Mouse (Mus musculus): ENCODE results near the gene Galnt14. TPM values are rescaled to one million over a fixed set of nuclear protein-coding genes. Genes with fewer than 3 reads are reported as not detected.

Galnt14 gene
- polyA plus RNA-seq, 1 experiment from 2014 or later = not detected

DNA sequence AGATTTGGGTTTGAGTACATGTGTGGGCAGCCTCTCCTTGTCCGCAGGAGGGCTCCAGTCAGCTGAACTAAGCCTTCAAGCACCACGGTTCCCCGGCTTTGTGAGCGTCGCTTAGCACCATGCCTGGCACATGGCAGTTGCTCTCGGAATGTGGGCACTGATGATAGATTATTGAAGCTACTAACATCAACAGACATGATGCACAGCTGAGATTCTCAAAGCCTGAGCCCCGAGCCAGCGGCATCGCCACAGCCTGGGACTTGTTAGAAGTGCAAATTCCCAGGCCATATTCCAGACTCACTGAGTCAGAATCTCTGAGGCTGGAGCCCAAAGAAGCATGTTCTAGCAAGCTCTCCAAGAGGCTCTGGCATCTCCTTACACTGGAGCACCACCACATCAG is 168.3 kb downstream of the Galnt14 start:
- no peak overlapping the region for H3K9ac ChIP-seq (ENCODE audit: low read depth, low read length)
- no peaks in the 10 kb centered on the region for H3K9me3 ChIP-seq (replicated peaks; ENCODE audit: control insufficient read depth, low read length)
- H3K27me3 ChIP-seq (ENCODE audit: control insufficient read depth, insufficient read depth, low read depth, low read length) = no peaks in the 10 kb centered on the region
- no peaks in the 10 kb centered on the region for H3K36me3 ChIP-seq (ENCODE audit: control insufficient read depth, insufficient read depth)
- WGBS (ENCODE audit: insufficient replicate concordance) = 74% methylated on average over 9 of the region's 9 CpGs
- H3K4me2 ChIP-seq (ENCODE audit: low read depth, low read length) = no peak overlapping the region
- H3K4me3 ChIP-seq (ENCODE audit: low read depth, low read length) = no peak overlapping the region
- no peak overlapping the region for H3K27ac ChIP-seq (ENCODE audit: low read length)
- no peak for ATAC-seq (ENCODE audit: low read depth)
- no peaks in the 10 kb centered on the region for H3K4me1 ChIP-seq (ENCODE audit: control insufficient read depth, low read depth, low read length)

DNA sequence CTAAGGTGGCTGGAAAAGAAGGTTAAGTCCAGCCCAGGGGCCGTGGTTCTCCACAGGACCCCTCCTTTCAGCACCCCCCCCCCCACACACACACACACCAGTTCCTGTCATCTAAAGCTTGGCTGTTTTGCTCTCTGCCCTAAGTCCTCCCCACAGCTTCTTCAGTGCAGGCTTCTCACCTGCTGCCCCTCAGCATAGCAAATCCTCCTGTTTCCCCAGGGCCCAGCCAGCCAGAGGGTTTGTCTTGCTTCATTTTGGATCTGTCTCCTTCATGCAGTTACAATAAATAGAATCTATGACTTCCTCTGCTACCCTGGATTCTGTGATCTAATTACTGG is 169.1 kb downstream of the Galnt14 start:
- Histone ChIP-seq H3K27me3 (ENCODE audit: control insufficient read depth, insufficient read depth, low read depth, low read length) (no peaks in the 10 kb centered on the region), H3K4me1 (ENCODE audit: control insufficient read depth, low read depth, low read length) (no peaks in the 10 kb centered on the region), H3K27ac (ENCODE audit: low read length) (no peak overlapping the region), H3K36me3 (ENCODE audit: control insufficient read depth, insufficient read depth) (no peaks in the 10 kb centered on the region), H3K9me3 (replicated peaks; ENCODE audit: control insufficient read depth, low read length) (no peaks in the 10 kb centered on the region), H3K9ac (ENCODE audit: low read depth, low read length) (no peak overlapping the region), H3K4me3 (ENCODE audit: low read depth, low read length) (no peak overlapping the region), H3K4me2 (ENCODE audit: low read depth, low read length) (no peak overlapping the region)
- 27% methylated on average over 1 of the region's 1 CpGs for WGBS (ENCODE audit: insufficient replicate concordance)
- ATAC-seq (ENCODE audit: low read depth) = no peak

- WGBS (ENCODE audit: insufficient replicate concordance) = 35% methylated on average over 14 of the region's 14 CpGs
- Histone ChIP-seq H3K4me3 (ENCODE audit: low read depth, low read length) (no peak overlapping the region), H3K27me3 (ENCODE audit: control insufficient read depth, insufficient read depth, low read depth, low read length) (no peaks in the 10 kb centered on the region), H3K9ac (ENCODE audit: low read depth, low read length) (no peak overlapping the region), H3K36me3 (ENCODE audit: control insufficient read depth, insufficient read depth) (no peaks in the 10 kb centered on the region), H3K4me1 (ENCODE audit: control insufficient read depth, low read depth, low read length) (no peaks in the 10 kb centered on the region), H3K4me2 (ENCODE audit: low read depth, low read length) (no peak overlapping the region), H3K27ac (ENCODE audit: low read length) (no peak overlapping the region), H3K9me3 (replicated peaks; ENCODE audit: control insufficient read depth, low read length) (no peaks in the 10 kb centered on the region)
- ATAC-seq (ENCODE audit: low read depth) = no peak
Measured at GRCm38 (mm10) chr17:73540409-73541232, 169.6 kb downstream of the Galnt14 start.

DNA sequence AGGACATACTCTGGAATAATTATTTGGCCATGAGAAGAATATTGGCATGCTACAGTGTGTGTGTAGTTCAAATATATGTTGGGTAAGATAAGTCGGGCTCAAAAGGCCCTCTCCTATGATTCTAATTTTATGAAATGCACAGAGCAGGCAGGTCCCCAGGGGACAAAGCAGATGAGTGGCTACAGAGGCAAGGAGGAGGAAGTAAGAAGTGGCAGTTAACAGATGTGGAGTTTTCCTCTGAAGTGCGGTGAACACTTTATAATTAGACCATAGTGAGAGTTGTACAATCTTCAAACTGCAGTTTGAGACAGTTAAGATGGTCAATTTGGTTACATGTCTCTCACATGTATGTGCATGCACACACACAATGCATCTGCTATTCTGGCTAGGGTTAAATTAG is 178.4 kb downstream of the Galnt14 start:
- Histone ChIP-seq H3K27ac (ENCODE audit: low read length) (no peak overlapping the region; the same call in 1 of the 2 replicates), H3K4me2 (ENCODE audit: low read depth, low read length) (no peak overlapping the region), H3K4me3 (ENCODE audit: low read depth, low read length) (no peak overlapping the region), H3K4me1 (ENCODE audit: control insufficient read depth, low read depth, low read length) (no peaks in the 10 kb centered on the region), H3K27me3 (ENCODE audit: control insufficient read depth, insufficient read depth, low read depth, low read length) (no peaks in the 10 kb centered on the region), H3K9me3 (replicated peaks; ENCODE audit: control insufficient read depth, low read length) (no peaks in the 10 kb centered on the region), H3K36me3 (ENCODE audit: control insufficient read depth, insufficient read depth) (no peaks in the 10 kb centered on the region), H3K9ac (ENCODE audit: low read depth, low read length) (no peak overlapping the region)
- ATAC-seq (ENCODE audit: low read depth) = no peak
- WGBS (ENCODE audit: insufficient replicate concordance) = 31% methylated on average over 2 of the region's 2 CpGs

GRCm38 (mm10) chr17:73522169-73522568 is 188.1 kb downstream of the Galnt14 start:
- H3K4me2 ChIP-seq (ENCODE audit: low read depth, low read length) = no peak overlapping the region
- no peaks in the 10 kb centered on the region for H3K27me3 ChIP-seq (ENCODE audit: control insufficient read depth, insufficient read depth, low read depth, low read length)
- no peak overlapping the region for H3K27ac ChIP-seq (ENCODE audit: low read length)
- H3K36me3 ChIP-seq (ENCODE audit: control insufficient read depth, insufficient read depth) = no peaks in the 10 kb centered on the region
- H3K9ac ChIP-seq (ENCODE audit: low read depth, low read length) = no peak overlapping the region
- no peaks in the 10 kb centered on the region for H3K4me1 ChIP-seq (ENCODE audit: control insufficient read depth, low read depth, low read length)
- ATAC-seq (ENCODE audit: low read depth) = no peak
- H3K4me3 ChIP-seq (ENCODE audit: low read depth, low read length) = no peak overlapping the region
- H3K9me3 ChIP-seq (replicated peaks; ENCODE audit: control insufficient read depth, low read length) = no peaks in the 10 kb centered on the region
- 65% methylated on average over 7 of the region's 7 CpGs for WGBS (ENCODE audit: insufficient replicate concordance)

- Histone ChIP-seq H3K9me3 (replicated peaks; ENCODE audit: control insufficient read depth, low read length) (no peaks in the 10 kb centered on the region), H3K27me3 (ENCODE audit: control insufficient read depth, insufficient read depth, low read depth, low read length) (no peaks in the 10 kb centered on the region), H3K36me3 (ENCODE audit: control insufficient read depth, insufficient read depth) (no peaks in the 10 kb centered on the region), H3K4me1 (ENCODE audit: control insufficient read depth, low read depth, low read length) (no peaks in the 10 kb centered on the region), H3K27ac (ENCODE audit: low read length) (no peak overlapping the region), H3K9ac (ENCODE audit: low read depth, low read length) (no peak overlapping the region), H3K4me3 (ENCODE audit: low read depth, low read length) (no peak overlapping the region), H3K4me2 (ENCODE audit: low read depth, low read length) (no peak overlapping the region)
- WGBS (ENCODE audit: insufficient replicate concordance) = 50% methylated on average over 5 of the region's 5 CpGs
- ATAC-seq (ENCODE audit: low read depth) = no peak
Measured at GRCm38 (mm10) chr17:73519350-73519749, 190.9 kb downstream of the Galnt14 start.

GRCm38 (mm10) chr17:73518359-73518758 is 191.9 kb downstream of the Galnt14 start:
- H3K9ac ChIP-seq (ENCODE audit: low read depth, low read length) = no peak overlapping the region
- H3K27ac ChIP-seq (ENCODE audit: low read length) = no peak overlapping the region
- ATAC-seq (ENCODE audit: low read depth) = no peak
- H3K4me1 ChIP-seq (ENCODE audit: control insufficient read depth, low read depth, low read length) = no peaks in the 10 kb centered on the region
- no peaks in the 10 kb centered on the region for H3K9me3 ChIP-seq (replicated peaks; ENCODE audit: control insufficient read depth, low read length)
- no peaks in the 10 kb centered on the region for H3K27me3 ChIP-seq (ENCODE audit: control insufficient read depth, insufficient read depth, low read depth, low read length)
- H3K36me3 ChIP-seq (ENCODE audit: control insufficient read depth, insufficient read depth) = no peaks in the 10 kb centered on the region
- H3K4me3 ChIP-seq (ENCODE audit: low read depth, low read length) = no peak overlapping the region
- no peak overlapping the region for H3K4me2 ChIP-seq (ENCODE audit: low read depth, low read length)
- WGBS (ENCODE audit: insufficient replicate concordance) = 53% methylated on average over 1 of the region's 1 CpGs

DNA sequence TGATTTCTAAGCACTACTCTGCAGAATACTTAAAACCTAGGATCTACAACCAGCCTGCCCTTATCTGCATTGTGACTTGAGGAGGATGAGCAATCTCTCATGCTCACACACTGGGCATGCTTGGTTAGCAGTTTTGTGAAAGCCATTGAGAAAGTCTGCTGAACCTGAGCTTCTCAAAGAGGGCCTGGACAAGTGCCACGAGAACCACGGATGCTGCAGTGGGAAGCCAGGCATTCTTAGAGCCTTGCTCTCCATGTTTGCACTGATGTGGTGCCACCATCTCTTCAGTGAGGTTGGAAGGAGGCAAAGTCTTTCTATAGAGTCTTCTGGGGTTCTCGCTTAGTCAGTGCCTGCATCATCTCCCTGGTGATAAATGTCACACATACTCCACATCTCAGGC is 194.7 kb downstream of the Galnt14 start:
- H3K4me2 ChIP-seq (ENCODE audit: low read depth, low read length) = no peak overlapping the region
- 62% methylated on average over 3 of the region's 3 CpGs for WGBS (ENCODE audit: insufficient replicate concordance)
- no peaks in the 10 kb centered on the region for H3K4me1 ChIP-seq (ENCODE audit: control insufficient read depth, low read depth, low read length)
- H3K27me3 ChIP-seq (ENCODE audit: control insufficient read depth, insufficient read depth, low read depth, low read length) = no peaks in the 10 kb centered on the region
- H3K9me3 ChIP-seq (replicated peaks; ENCODE audit: control insufficient read depth, low read length) = no peaks in the 10 kb centered on the region
- no peak overlapping the region for H3K4me3 ChIP-seq (ENCODE audit: low read depth, low read length)
- no peak overlapping the region for H3K27ac ChIP-seq (ENCODE audit: low read length)
- H3K9ac ChIP-seq (ENCODE audit: low read depth, low read length) = no peak overlapping the region
- no peak for ATAC-seq (ENCODE audit: low read depth)
- no peaks in the 10 kb centered on the region for H3K36me3 ChIP-seq (ENCODE audit: control insufficient read depth, insufficient read depth)

DNA sequence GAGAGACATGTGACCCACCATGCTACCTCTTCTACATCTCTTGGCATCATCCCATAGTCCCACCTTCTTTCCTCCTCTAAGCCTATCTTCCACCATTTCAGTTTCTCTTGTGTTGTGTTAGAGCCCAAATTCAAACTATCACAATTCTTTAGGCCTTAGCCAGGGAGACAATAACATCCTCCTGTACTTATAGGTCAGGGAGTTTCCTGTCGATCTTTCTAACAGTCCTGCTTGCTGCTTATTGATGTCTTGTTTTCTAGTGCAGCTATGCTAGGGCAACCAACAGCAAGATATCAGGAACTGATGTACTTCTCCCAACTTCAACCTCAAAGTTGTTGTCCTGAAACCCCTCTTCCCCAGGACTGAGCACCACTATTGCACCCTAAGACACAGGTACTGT is 195.4 kb downstream of the Galnt14 start:
- no peaks in the 10 kb centered on the region for H3K27me3 ChIP-seq (ENCODE audit: control insufficient read depth, insufficient read depth, low read depth, low read length)
- no peaks in the 10 kb centered on the region for H3K4me1 ChIP-seq (ENCODE audit: control insufficient read depth, low read depth, low read length)
- ATAC-seq (ENCODE audit: low read depth) = no peak
- no peak overlapping the region for H3K27ac ChIP-seq (ENCODE audit: low read length)
- no peak overlapping the region for H3K9ac ChIP-seq (ENCODE audit: low read depth, low read length)
- no peaks in the 10 kb centered on the region for H3K36me3 ChIP-seq (ENCODE audit: control insufficient read depth, insufficient read depth)
- 44% methylated on average over 1 of the region's 1 CpGs for WGBS (ENCODE audit: insufficient replicate concordance)
- no peaks in the 10 kb centered on the region for H3K9me3 ChIP-seq (replicated peaks; ENCODE audit: control insufficient read depth, low read length)
- no peak overlapping the region for H3K4me2 ChIP-seq (ENCODE audit: low read depth, low read length)
- no peak overlapping the region for H3K4me3 ChIP-seq (ENCODE audit: low read depth, low read length)

Data from liver, embryonic 16.5 days (tissue).